Mouse (Mus musculus) CH12.LX (cell line): ENCODE measurements at regions not wholly inside any gene's neighbourhood (a gene's known extent, or its start where the extent isn't known, plus 50 kb on each side); places are given as distances from the start of the nearest gene placed in this dataset.

Experiments
- DNase-seq: peaks from one replicate; pipeline ENCODE4 v3.0.0-alpha.2; 2013; ENCODE audit errors: extremely low read depth
- H3K27ac ChIP-seq: 2 replicates; pipeline ENCODE4 v1.5.1; 2012; ENCODE audit warnings: low read depth, mild to moderate bottlenecking, control low read depth, moderate library complexity; ENCODE audit not compliant: insufficient read depth
- H3K27me3 ChIP-seq: replicated peaks from 2 replicates; pipeline ENCODE3; 2012; ENCODE audit warnings: inconsistent platforms
- H3K36me3 ChIP-seq, 2 experiments: replicated peaks in 1 of 2; 2 replicates each; pipeline versions ENCODE3 to v1.6.1; 2012; ENCODE audit warnings: inconsistent platforms in 1 of 2, low read length in 1 of 2, mild to moderate bottlenecking in 1 of 2, mixed read lengths in 1 of 2, moderate library complexity in 1 of 2; ENCODE audit not compliant: control insufficient read depth in 1 of 2, insufficient read depth in 1 of 2
- H3K4me1 ChIP-seq, 2 experiments: 2 replicates each; pipeline ENCODE4 v1.6.1; 2012; ENCODE audit warnings: inconsistent platforms in 1 of 2, moderate library complexity in 1 of 2; ENCODE audit not compliant: insufficient read depth in 2 of 2, control insufficient read depth in 1 of 2
- H3K4me2 ChIP-seq: 2 replicates; pipeline ENCODE4 v1.6.1; 2012; ENCODE audit warnings: low read depth, mild to moderate bottlenecking, control low read depth; ENCODE audit not compliant: poor library complexity, insufficient read depth, severe bottlenecking
- H3K4me3 ChIP-seq, 3 experiments: fragments of 150-350 bp in 1 of 3; sonication (generic) in 1 of 3; replicated peaks in 1 of 3; 2 replicates each; pipeline versions ENCODE3 to v1.5.1; 2011 to 2012; ENCODE audit warnings: low read depth in 2 of 3, low read length in 2 of 3, mild to moderate bottlenecking in 2 of 3, moderate library complexity in 2 of 3, control low read depth in 1 of 3, improper control_type of control experiment in 1 of 3, inconsistent platforms in 1 of 3, mixed read lengths in 1 of 3; ENCODE audit not compliant: poor library complexity in 1 of 3
- H3K79me2 ChIP-seq: replicated peaks from 2 replicates; pipeline ENCODE4 v1.6.1; 2012; ENCODE audit warnings: mild to moderate bottlenecking, moderate library complexity; ENCODE audit not compliant: control insufficient read depth, poor library complexity, insufficient read depth, severe bottlenecking; ENCODE audit errors: extremely low read depth
- H3K9ac ChIP-seq: 2 replicates; pipeline ENCODE4 v1.6.1; 2012; ENCODE audit warnings: low read depth, mild to moderate bottlenecking, control low read depth, moderate library complexity; ENCODE audit not compliant: insufficient read depth
- H3K9me3 ChIP-seq: replicated peaks from 2 replicates; pipeline ENCODE3; 2012; ENCODE audit warnings: low read length, inconsistent platforms, mixed read lengths
- CTCF ChIP-seq, 2 experiments: IDR thresholded peaks in 1 of 2; conservative IDR thresholded peaks in 1 of 2; 2 replicates each; pipeline ENCODE4 v1.5.1; 2011 to 2012; ENCODE audit warnings: low read depth in 2 of 2, low read length in 2 of 2, improper control_type of control experiment in 1 of 2, inconsistent platforms in 1 of 2, mild to moderate bottlenecking in 1 of 2, moderate library complexity in 1 of 2
- E2F4 ChIP-seq: IDR thresholded peaks from 2 replicates; pipeline ENCODE4 v1.6.1; 2011; ENCODE audit warnings: low read depth, low read length, improper control_type of control experiment; ENCODE audit not compliant: insufficient replicate concordance
- EP300 ChIP-seq: IDR thresholded peaks from 2 replicates; pipeline ENCODE4 v1.6.1; 2011; ENCODE audit warnings: low read length, improper control_type of control experiment
- ETS1 ChIP-seq: conservative IDR thresholded peaks from 2 replicates; pipeline ENCODE4 v1.6.1; 2012; ENCODE audit warnings: low read depth, mild to moderate bottlenecking, inconsistent platforms, low read length, improper control_type of control experiment, moderate library complexity
- GABPA ChIP-seq: IDR thresholded peaks from 2 replicates; pipeline ENCODE4 v1.6.1; 2012; ENCODE audit warnings: low read depth, low read length, improper control_type of control experiment, inconsistent platforms; ENCODE audit not compliant: insufficient replicate concordance
- HCFC1 ChIP-seq: IDR thresholded peaks from 2 replicates; pipeline ENCODE4 v1.6.1; 2012; ENCODE audit warnings: low read depth, mild to moderate bottlenecking, inconsistent platforms, low read length, improper control_type of control experiment
- KAT2A ChIP-seq: IDR thresholded peaks from 2 replicates; pipeline ENCODE4 v1.6.1; 2012; ENCODE audit warnings: low read length, improper control_type of control experiment, inconsistent platforms; ENCODE audit not compliant: insufficient replicate concordance
- MAX ChIP-seq: IDR thresholded peaks from 2 replicates; pipeline ENCODE4 v1.6.1; 2011; ENCODE audit warnings: low read length, improper control_type of control experiment
- MAZ ChIP-seq: IDR thresholded peaks from 2 replicates; pipeline ENCODE4 v1.6.1; 2012; ENCODE audit warnings: low read depth, mild to moderate bottlenecking, inconsistent platforms, low read length, improper control_type of control experiment, moderate library complexity
- MYC ChIP-seq: IDR thresholded peaks from 2 replicates; pipeline ENCODE4 v1.6.1; 2011; ENCODE audit warnings: low read depth, mild to moderate bottlenecking, improper control_type of control experiment, low read length
- NELFE ChIP-seq: IDR thresholded peaks from 2 replicates; pipeline ENCODE4 v1.6.1; 2011; ENCODE audit warnings: low read depth, low read length, improper control_type of control experiment
- POLR2A ChIP-seq: IDR thresholded peaks from 2 replicates; pipeline ENCODE4 v1.6.1; 2011; ENCODE audit warnings: low read depth, mild to moderate bottlenecking, improper control_type of control experiment, low read length
- RAD21 ChIP-seq: IDR thresholded peaks from 2 replicates; pipeline ENCODE4 v1.6.1; 2011; ENCODE audit warnings: low read depth, mild to moderate bottlenecking, low read length, improper control_type of control experiment, moderate library complexity
- SMC3 ChIP-seq: IDR thresholded peaks from 2 replicates; pipeline ENCODE4 v1.6.1; 2011; ENCODE audit warnings: low read depth, low read length, improper control_type of control experiment
- TBP ChIP-seq: conservative IDR thresholded peaks from 2 replicates; pipeline ENCODE4 v1.6.1; 2011; ENCODE audit warnings: low read depth, low read length, improper control_type of control experiment
- USF1 ChIP-seq: IDR thresholded peaks from 2 replicates; pipeline ENCODE4 v1.6.1; 2014; ENCODE audit warnings: low read depth, mild to moderate bottlenecking, inconsistent platforms, low read length, improper control_type of control experiment
- ZC3H11A ChIP-seq: IDR thresholded peaks from 2 replicates; pipeline ENCODE4 v1.6.1; 2012; ENCODE audit warnings: low read depth, mild to moderate bottlenecking, inconsistent platforms, low read length, improper control_type of control experiment
- ZKSCAN1 ChIP-seq: IDR thresholded peaks from 2 replicates; pipeline ENCODE4 v1.6.1; 2012; ENCODE audit warnings: low read depth, inconsistent platforms, low read length, improper control_type of control experiment, borderline replicate concordance
- ZMIZ1 ChIP-seq: IDR thresholded peaks from 2 replicates; pipeline ENCODE4 v1.6.1; 2012; ENCODE audit warnings: low read depth, mild to moderate bottlenecking, inconsistent platforms, low read length, improper control_type of control experiment
- ZNF384 ChIP-seq: IDR thresholded peaks from 2 replicates; pipeline ENCODE4 v1.6.1; 2012; ENCODE audit warnings: low read depth, low read length, improper control_type of control experiment, inconsistent platforms
- dilution Hi-C: fragments of 300-500 bp; cut with MboI; formaldehyde crosslinking; loops from 2 replicates; pipeline ENCODE4 v1.14.3; 2020; ENCODE audit warnings: low sequenced_read_pairs; ENCODE audit not compliant: extremely low pct_unique_long_range_greater_than_20kb, extremely low pct_ligation_motif_present
- in situ Hi-C: fragments of 300-500 bp; cut with MboI; formaldehyde crosslinking; loops from 3 replicates; pipeline ENCODE4 v1.14.3; 2019; ENCODE audit warnings: low sequenced_read_pairs, low pct_ligation_motif_present, low pct_unique_long_range_greater_than_20kb, mixed read lengths

- no peaks in the 10 kb centered on the region for H3K4me1 ChIP-seq
- H3K9ac ChIP-seq, result no peak overlapping the region
- H3K9me3 ChIP-seq, result no peaks in the 10 kb centered on the region
- no peak for DNase-seq
- no peak overlapping the region for H3K27ac ChIP-seq
- no peaks in the 10 kb centered on the region for H3K79me2 ChIP-seq
- TF ChIP-seq ZNF384 (no peak), EP300 (no peak), RAD21 (peak; percentile 54), SMC3 (peak; percentile 38; the same call in 1 of the 2 replicates), ETS1 (no peak), CTCF (conservative IDR thresholded peaks at IDR 0.05 in 1 of 2, IDR thresholded peaks at IDR 0.05 in 1 of 2; ENCODE audit: low read depth in 2 of 2, low read length in 2 of 2) (peak in 1 of 2 experiments; percentile 54; a peak in 2 of 4 replicates)
- TF ChIP-seq, all 38 proteins: peak for 3
- dilution Hi-C loops, result no loop called here
- Histone ChIP-seq H3K4me3 (no peak overlapping the region), H3K4me2 (no peak overlapping the region), H3K36me3 (no peaks in the 10 kb centered on the region), H3K27me3 (no peaks in the 10 kb centered on the region)
- in situ Hi-C loops, result no loop called here
Measured at GRCm38 (mm10) chr1:35708176-35708788, 359.9 kb upstream of the Hs6st1 start.

GRCm38 (mm10) chr1:35709214-35709613 lies 359.0 kb upstream of the Hs6st1 start:
- H3K9me3 ChIP-seq, result no peaks in the 10 kb centered on the region
- no peak overlapping the region for H3K4me2 ChIP-seq
- H3K27me3 ChIP-seq, result no peaks in the 10 kb centered on the region
- no peaks in the 10 kb centered on the region for H3K4me1 ChIP-seq
- H3K79me2 ChIP-seq, result no peaks in the 10 kb centered on the region
- dilution Hi-C loops, result no loop called here
- H3K27ac ChIP-seq, result no peak overlapping the region
- no peak overlapping the region for H3K4me3 ChIP-seq
- DNase-seq, result no peak
- in situ Hi-C loops, result no loop called here
- H3K9ac ChIP-seq, result no peak overlapping the region
- no peaks in the 10 kb centered on the region for H3K36me3 ChIP-seq
- no peak for TF ChIP-seq KAT2A
- no peak for TF ChIP-seq HCFC1
- TF ChIP-seq ZC3H11A, result no peak
- TF ChIP-seq NELFE, result no peak
- TF ChIP-seq MAX, result no peak
- TF ChIP-seq ZMIZ1, result no peak
- no peak for TF ChIP-seq MAZ
- TF ChIP-seq MYC, result no peak
- TF ChIP-seq EP300, result no peak
- TF ChIP-seq USF1, result no peak
- TF ChIP-seq POLR2A, result no peak
- no peak for TF ChIP-seq RAD21
- no peak for TF ChIP-seq E2F4
- TF ChIP-seq GABPA, result no peak
- TF ChIP-seq TBP, result no peak
- TF ChIP-seq ZKSCAN1, result no peak
- TF ChIP-seq ZNF384, result no peak
